Mouse (Mus musculus) telencephalon, adult 2 months (tissue): ENCODE measurements at regions not wholly inside any gene's neighbourhood (a gene's known extent, or its start where the extent isn't known, plus 50 kb on each side); places are given as distances from the start of the nearest gene placed in this dataset.

Source experiments
- DNase-seq: peaks from one replicate; pipeline ENCODE4 v3.0.0-alpha.2; 2011; ENCODE audit warnings: low read depth, low spot score

DNA sequence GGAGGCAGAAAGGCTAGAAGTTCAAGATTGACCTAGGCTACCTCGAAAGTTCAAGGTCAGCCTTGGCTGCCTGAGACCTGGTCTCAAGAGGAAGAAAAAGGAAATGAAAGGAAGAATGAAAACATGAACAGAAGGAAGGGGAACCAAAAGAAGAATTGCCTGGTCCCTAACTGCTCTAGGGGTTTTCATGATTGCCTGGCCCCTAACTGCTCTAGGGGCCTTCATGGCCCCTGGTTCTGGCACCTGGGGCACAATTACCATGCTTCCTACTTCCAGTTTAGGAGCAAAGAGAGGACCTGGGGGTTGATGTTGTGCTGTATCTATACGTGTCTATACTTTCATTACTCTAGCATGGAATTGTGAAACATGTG is 132.8 kb downstream of the Cd24a start:
- no peak for DNase-seq

DNA sequence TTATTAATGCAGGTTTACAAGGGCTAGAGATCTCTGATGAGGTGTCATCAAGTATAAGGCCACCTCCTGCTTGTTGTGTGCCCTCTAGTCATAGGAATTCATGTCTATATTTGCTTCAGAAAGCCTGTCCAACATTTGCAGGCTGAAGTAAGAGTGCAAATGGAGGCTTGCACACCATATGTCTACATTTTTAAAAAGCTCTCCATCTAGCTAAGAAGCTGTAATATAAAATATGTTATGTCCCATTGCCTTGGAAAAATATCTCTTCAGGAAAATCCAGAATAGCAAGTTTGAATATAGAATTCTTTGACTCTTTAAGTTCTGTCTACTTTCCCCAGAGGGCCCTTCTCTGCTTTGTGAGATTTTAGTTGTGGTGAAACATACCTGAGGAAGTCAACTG is 134.6 kb downstream of the Cd24a start:
- peak; percentile 59 for DNase-seq

DNA sequence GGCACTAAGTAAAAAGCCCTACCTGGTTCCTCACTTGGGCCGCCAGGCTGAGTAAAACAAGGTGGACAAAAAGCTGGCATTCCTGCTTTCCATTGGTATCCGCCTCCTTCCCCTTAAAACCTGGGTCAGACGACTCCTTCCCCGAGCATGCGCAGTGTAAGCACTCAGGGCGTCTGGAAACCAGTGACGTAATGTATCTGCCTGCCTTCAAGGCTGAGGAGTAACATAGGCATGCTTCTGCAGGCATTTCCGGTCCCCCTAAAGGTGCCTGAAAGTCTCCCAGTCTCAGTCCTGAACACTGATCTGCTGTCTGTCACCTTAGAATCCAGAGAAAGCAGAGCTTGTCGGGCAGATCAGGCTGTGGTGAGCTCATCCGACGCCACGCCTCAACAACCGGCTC is 140.7 kb downstream of the Cd24a start:
- DNase-seq: no peak

- DNase-seq: no peak
These were observed 143.3 kb downstream of the Cd24a start for GRCm38 (mm10) chr10:43721356-43721755.

- DNase-seq: no peak
These were observed 144.1 kb downstream of the Cd24a start for GRCm38 (mm10) chr10:43722164-43722563.

DNA sequence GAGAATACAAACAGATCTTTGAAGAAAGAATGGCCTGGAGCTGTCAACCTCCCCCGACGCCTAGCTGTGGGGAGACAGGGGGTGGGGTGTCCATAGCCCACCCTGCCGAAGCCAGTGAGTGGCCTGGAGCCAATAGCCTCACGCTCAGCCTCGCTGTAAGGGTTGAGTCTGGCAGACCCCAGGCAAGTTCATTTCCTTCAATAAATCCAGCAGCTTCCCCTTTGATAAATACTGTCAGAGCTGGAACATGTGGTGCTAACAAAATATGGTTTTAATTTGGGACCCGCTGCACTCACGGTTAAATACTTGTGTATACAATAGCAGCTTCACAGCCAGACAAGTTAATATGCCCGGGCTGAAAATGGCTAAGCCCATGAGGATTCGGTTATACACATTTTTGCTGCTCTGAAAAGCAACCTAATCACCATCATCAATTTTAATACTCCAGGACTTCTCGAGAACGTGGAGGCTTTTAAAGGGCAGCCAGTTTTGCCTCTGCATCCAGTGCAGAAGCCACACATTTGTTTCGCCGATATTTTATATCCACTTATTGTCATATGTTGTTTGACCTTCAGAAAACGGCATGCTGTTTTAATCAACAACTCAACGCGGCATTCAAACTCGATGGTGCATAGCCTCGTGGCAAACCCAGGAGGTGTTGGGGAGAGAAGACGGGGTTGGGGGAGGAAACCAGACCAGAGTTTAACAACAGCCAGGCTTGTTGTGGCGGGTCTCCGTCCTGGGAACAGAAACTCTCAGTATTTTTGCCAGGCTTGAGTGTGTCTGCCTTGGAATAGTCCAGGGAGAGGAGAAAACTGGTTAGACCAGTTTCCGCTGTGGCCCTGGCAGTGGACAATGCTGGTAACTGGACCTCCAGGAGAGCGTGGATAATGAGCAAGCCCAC is 144.9 kb downstream of the Cd24a start:
- no peak for DNase-seq

DNA sequence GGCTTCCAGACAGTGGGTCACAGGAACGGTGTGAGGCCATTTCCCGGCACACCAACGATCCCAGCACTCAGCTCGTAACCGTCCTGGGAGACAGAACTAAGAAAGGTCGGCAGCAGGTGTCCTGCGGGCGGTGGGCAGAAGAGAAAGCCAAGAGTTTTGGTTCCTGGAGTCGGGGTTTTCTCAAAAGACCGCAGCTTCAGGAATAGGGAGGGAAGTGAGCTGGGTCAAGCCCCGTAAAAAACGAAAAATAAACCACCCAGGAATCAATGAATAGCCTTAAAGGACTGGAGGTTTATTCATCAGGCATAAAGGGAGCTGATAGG is 145.5 kb downstream of the Cd24a start:
- no peak for DNase-seq

- DNase-seq: no peak
These were observed 149.7 kb downstream of the Cd24a start for GRCm38 (mm10) chr10:43727746-43728145.

DNA sequence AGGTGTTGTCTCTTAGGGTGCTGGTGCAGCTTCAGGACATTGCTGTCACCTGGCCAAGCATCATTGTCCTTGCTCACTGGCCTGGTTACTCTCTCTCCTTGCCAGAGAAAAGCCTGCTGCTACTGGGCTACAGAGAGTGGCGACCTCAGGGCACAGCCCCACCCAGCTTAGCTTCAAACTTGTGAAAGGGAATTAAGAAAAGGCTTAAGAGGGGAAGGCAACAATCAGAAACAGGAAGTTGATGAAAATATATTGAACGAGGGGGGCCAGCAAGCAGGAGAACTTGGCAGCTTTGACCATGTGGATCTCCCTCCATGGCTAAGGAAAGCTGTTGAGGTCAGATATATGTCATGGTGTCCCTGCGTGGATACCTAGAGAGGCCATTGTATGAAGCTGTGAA is 151.1 kb downstream of the Cd24a start:
- no peak for DNase-seq

DNA sequence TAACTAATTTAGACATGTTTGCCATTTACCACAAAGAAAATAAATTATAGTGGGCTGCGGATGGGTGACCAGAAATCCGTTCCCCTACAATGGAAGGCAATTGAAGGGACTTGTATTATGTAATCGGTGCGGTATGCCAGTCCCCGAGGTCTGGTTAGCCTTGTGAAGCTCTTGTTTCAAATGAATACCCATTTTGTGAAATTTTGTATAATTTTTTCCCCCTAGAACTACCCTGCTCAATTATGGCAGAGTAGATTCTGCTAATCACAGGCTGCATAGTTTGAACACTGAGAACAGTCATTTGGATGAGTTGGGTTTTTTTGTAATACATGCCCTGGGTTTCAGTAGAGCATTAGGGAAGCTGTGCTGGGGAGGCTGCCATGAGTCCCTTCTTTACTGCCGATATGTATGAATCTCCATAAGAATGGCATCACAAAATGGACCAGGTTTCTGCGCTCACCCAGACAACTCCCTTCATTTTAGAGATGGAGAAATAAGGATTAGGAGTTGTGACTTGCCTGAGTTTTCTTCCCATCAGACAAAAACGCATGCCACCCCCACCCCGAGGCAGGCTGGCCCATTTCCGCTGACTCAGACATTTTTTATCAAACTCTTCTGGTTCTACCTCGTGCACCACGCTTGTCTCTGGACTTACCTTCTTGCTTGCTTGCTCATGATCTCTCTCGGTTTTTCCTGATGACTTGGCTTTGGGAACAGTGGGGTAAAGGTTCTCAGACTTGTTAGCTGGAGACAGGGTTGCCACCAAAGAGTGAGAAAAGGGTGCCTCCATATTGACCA is 155.7 kb downstream of the Cd24a start:
- no peak for DNase-seq

DNA sequence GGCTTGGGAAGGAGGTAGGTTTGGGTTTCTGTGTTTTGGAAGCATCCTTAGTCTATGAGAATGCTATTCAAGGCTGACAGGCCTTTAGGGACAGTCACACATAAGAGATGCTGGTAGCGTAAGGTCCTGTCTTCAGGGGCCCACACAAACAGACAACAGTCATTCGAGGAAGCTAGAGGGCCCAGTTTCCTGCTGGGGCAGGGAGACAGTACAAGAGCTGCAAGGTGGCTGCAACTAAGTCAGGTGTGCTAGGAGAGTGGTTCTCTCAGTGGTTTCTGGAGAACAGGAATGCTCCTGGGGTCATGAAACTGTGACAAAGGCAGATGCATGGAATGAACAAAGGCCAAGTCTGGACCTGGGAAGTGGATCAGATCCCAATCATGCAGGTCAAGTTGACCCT is 161.1 kb downstream of the Cd24a start:
- no peak for DNase-seq

DNA sequence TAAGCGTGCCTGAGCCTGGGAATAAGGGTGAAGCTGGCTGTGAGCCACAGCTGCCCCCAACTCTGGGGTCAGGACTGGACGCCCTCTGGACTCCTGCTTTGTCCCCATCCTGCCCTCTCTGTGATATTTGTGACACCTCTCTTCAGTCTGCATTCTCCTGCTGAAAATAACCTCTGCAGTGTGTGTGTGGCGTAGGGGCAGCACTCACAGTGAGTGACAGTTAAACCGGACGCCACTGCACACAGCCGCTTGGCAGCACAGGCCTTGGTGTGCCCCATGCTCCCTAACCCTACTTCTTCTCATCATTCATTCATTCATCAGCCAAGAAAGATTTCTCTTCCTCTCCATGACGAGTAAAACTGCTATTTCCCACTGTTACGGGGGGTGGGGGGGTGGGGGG is 161.6 kb downstream of the Cd24a start:
- DNase-seq: no peak

DNA sequence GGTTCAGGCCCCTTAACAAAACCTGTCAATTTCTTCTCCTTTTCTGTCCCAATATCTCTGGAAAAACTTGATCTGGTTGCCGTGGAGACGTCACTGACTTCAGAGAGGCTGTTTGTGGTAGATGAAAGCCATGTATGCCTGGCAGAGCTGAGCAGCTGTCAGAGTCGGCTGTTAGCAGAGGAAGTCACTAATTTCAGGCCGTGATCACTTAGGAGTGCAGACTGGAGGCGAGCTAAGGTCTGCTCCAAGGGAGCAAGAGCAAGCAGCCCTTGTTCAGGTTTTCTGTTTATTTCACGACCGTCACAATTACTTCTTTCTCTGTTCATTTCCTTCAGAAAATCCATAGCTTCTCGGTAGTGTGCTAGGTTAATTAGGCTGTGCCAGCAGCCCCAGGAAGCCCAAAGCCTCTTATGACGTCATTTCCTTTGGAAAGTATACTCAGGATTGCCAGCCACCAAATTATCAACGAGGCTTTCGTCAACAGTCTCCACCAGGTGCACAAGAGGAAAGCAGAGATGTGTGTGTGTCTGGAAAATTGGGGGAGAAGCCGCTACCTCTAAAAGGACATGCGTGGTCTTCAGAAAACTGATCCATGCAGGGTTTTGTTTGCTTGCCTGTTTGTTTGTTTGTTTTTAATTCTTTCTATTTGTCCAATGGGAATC is 161.2 kb downstream of the Qrsl1 start:
- DNase-seq: peak; percentile 46

GRCm38 (mm10) chr10:43741361-43742084 is 160.0 kb downstream of the Qrsl1 start:
- no peak for DNase-seq

GRCm38 (mm10) chr10:43742085-43743054 is 159.2 kb downstream of the Qrsl1 start:
- no peak for DNase-seq

DNA sequence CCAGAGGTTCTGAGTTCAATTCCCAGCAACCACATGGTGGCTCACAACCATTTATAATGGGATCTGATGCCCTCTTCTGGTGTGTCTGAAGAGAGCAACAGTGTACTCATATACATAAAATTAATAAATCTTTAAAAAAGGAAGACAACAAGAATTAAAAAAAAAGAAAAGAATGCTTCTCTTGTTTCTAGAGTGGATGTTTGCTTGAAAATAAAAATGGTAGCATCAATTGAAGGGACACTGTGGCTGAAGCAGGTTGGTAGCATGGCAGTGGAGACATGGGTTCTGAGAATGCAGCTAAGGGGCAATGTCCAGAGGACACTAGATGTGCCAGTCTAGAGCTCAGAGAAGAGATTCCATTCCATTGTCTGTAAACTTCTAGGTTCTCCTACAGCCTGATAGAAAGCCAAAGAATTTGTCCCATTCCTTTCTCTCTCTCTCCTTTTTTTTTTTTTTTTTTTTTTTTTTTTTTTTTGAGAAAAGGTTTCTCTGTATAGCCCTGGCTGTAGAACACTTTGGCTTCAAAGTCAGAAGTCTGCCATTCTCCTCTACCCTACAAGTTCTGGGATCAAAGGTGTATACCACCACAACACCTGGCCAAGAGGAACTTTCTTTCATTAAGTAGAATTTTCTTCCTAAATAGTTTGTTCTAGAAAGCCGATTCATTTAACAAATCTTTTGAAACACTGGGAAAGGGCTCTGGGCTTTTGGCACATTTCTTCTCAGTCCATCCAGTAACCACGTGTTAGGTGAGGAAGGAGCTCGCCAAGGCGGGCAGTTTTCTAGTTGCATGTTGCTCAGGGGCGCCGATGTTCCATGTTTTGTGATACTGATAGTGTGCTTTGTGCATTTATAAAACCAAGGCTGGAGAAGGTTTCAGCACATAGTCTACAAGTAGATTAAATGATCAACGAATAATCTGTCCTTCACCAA is 158.1 kb downstream of the Qrsl1 start:
- no peak for DNase-seq

GRCm38 (mm10) chr10:43745931-43746630 is 155.5 kb downstream of the Qrsl1 start:
- no peak for DNase-seq

GRCm38 (mm10) chr10:43746631-43747001 is 154.9 kb downstream of the Qrsl1 start:
- no peak for DNase-seq

DNA sequence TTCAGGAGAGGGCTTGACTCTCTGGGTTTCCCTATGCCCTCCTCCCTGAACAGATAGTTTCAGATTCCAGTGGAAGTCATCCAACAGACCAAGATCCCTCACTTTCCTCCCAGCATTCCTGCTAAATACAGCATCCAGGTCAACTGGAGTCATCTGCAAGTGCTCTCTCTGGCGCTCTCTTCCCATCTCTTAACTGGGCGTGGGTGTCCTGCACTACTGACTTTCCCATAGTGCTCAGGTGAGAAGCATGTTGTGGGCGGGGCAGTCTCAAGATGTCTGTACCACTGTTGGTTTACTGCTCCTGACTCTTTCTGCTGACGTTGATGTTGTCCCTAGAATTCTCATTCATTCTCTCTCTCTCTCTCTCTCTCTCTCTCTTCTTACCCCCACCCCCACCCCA is 154.0 kb downstream of the Qrsl1 start:
- DNase-seq: no peak
